Mouse (Mus musculus): ENCODE data around the gene Map1lc3b. TPM values are rescaled to one million over a fixed set of nuclear protein-coding genes. Genes with fewer than 3 reads are reported as not detected.

Gene Map1lc3b
- 262 and 274 TPM in 2 replicates for polyA plus RNA-seq (2015; fragmentation: Nextera tagmentation; extraction: Ambion mirVana)

- under 1% methylated on average over 90 of the region's 94 CpGs for WGBS
- peak; percentile 85 for ATAC-seq (ENCODE audit: low FRiP score, low TSS enrichment)
- peaks cover 6% of the 10 kb centered on the region for H3K4me1 ChIP-seq (replicated peaks; ENCODE audit: control insufficient read depth, insufficient read depth)
- peak within 1 kb of the TSS; percentile 95 for H3K4me3 ChIP-seq (ENCODE audit: low read depth, low read length)
- peak within 1 kb of the TSS; percentile 87 for H3K4me2 ChIP-seq (replicated peaks; ENCODE audit: low read depth)
- H3K36me3 ChIP-seq (ENCODE audit: control insufficient read depth, insufficient read depth, low read length), result no peaks in the 10 kb centered on the region; the same call in none of the 2 replicates
- H3K27me3 ChIP-seq (ENCODE audit: control insufficient read depth, insufficient read depth, low read length), result no peaks in the 10 kb centered on the region
- TF ChIP-seq EP300 (optimal IDR thresholded peaks at IDR 0.05) (no peak), CTCF (IDR thresholded peaks at IDR 0.05; ENCODE audit: low read depth) (no peak)
- H3K9ac ChIP-seq (ENCODE audit: low read length), result peak within 1 kb of the TSS; percentile 97
- no peaks in the 10 kb centered on the region for H3K9me3 ChIP-seq (ENCODE audit: control insufficient read depth, low read length)
- H3K27ac ChIP-seq (replicated peaks), result peak within 1 kb of the TSS; percentile 89
- peak; percentile 96 for DNase-seq (ENCODE audit: low spot score)
Observed at GRCm38 (mm10) chr8:121590203-121591177, at the start of gene Map1lc3b. Map1lc3b (plus strand) TSS chr8:121590361.

DNA sequence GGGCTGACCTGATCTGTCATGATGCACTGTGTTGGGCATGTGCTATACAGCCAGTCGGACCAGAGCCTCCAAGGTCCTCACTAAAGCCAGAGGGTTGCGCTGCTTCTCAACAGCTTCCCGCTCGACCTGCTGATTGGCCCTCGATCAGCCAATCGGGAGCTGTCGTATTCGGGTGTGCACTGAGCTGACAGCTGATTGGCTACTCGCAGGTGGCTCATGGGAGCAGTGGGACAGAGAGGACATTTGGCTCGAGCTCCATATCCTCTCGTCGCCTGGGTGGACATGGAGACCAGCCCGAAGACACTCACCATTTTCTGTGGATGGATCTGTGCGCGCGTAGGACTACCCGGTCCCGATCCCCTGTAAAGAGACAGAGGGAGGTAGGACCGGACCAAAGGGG is 48.3 kb upstream of the Map1lc3b start:
- no peak; the same call in 1 of the 2 replicates for ATAC-seq (ENCODE audit: low FRiP score, low TSS enrichment)
- Histone ChIP-seq H3K9me3 (ENCODE audit: control insufficient read depth, low read length) (no peaks in the 10 kb centered on the region), H3K9ac (ENCODE audit: low read length) (no peak overlapping the region), H3K4me1 (replicated peaks; ENCODE audit: control insufficient read depth, insufficient read depth) (no peaks in the 10 kb centered on the region), H3K27ac (replicated peaks) (no peak overlapping the region), H3K36me3 (ENCODE audit: control insufficient read depth, insufficient read depth, low read length) (no peaks in the 10 kb centered on the region), H3K4me3 (ENCODE audit: low read depth, low read length) (no peak overlapping the region), H3K4me2 (replicated peaks; ENCODE audit: low read depth) (no peak overlapping the region), H3K27me3 (ENCODE audit: control insufficient read depth, insufficient read depth, low read length) (no peaks in the 10 kb centered on the region)
- WGBS, result 70% methylated on average over 19 of the region's 19 CpGs
- DNase-seq (ENCODE audit: low spot score), result no peak
- no peak for TF ChIP-seq EP300 (optimal IDR thresholded peaks at IDR 0.05)
- TF ChIP-seq CTCF (IDR thresholded peaks at IDR 0.05; ENCODE audit: low read depth), result no peak

DNA sequence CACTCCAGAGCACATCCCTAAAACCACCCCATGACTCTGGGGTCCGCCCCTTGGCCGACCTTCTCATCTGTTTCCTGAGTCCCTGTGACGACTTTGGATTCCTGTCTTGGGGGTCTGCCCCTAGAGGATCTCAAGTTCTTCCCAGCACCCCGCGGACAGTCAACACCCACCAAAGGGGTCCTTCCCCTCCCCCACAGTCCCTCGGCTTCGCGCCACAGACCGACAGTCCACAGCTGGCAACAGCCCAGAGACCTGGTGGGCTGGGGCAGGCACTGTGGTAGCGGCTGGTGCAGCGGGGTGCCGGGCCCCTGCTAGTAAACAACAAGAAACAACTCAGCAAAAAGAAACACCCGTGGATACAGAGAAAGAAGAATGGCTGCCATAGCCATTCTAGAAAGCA is 47.3 kb upstream of the Map1lc3b start:
- Histone ChIP-seq H3K9me3 (ENCODE audit: control insufficient read depth, low read length) (no peaks in the 10 kb centered on the region), H3K36me3 (ENCODE audit: control insufficient read depth, insufficient read depth, low read length) (no peaks in the 10 kb centered on the region), H3K27ac (replicated peaks) (no peak overlapping the region), H3K4me3 (ENCODE audit: low read depth, low read length) (no peak overlapping the region), H3K9ac (ENCODE audit: low read length) (no peak overlapping the region), H3K4me2 (replicated peaks; ENCODE audit: low read depth) (no peak overlapping the region), H3K27me3 (ENCODE audit: control insufficient read depth, insufficient read depth, low read length) (no peaks in the 10 kb centered on the region), H3K4me1 (replicated peaks; ENCODE audit: control insufficient read depth, insufficient read depth) (no peaks in the 10 kb centered on the region)
- no peak for TF ChIP-seq CTCF (IDR thresholded peaks at IDR 0.05; ENCODE audit: low read depth)
- no peak for TF ChIP-seq EP300 (optimal IDR thresholded peaks at IDR 0.05)
- 49% methylated on average over 13 of the region's 13 CpGs for WGBS
- DNase-seq (ENCODE audit: low spot score) (no peak), ATAC-seq (ENCODE audit: low FRiP score, low TSS enrichment) (no peak)

- WGBS, result 79% methylated on average over 12 of the region's 12 CpGs
- ATAC-seq (ENCODE audit: low FRiP score, low TSS enrichment) (no peak), DNase-seq (ENCODE audit: low spot score) (no peak)
- TF ChIP-seq CTCF (IDR thresholded peaks at IDR 0.05; ENCODE audit: low read depth) (no peak), EP300 (optimal IDR thresholded peaks at IDR 0.05) (no peak)
- Histone ChIP-seq H3K36me3 (ENCODE audit: control insufficient read depth, insufficient read depth, low read length) (no peaks in the 10 kb centered on the region), H3K4me1 (replicated peaks; ENCODE audit: control insufficient read depth, insufficient read depth) (no peaks in the 10 kb centered on the region), H3K4me3 (ENCODE audit: low read depth, low read length) (no peak within 1 kb of the TSS), H3K9ac (ENCODE audit: low read length) (no peak within 1 kb of the TSS), H3K27ac (replicated peaks) (no peak within 1 kb of the TSS), H3K4me2 (replicated peaks; ENCODE audit: low read depth) (no peak within 1 kb of the TSS), H3K9me3 (ENCODE audit: control insufficient read depth, low read length) (no peaks in the 10 kb centered on the region), H3K27me3 (ENCODE audit: control insufficient read depth, insufficient read depth, low read length) (no peaks in the 10 kb centered on the region)
Observed at GRCm38 (mm10) chr8:121544276-121544785, 45.8 kb upstream of the Map1lc3b start, which contains the start of gene 1700018B08Rik. 1700018B08Rik (minus strand) TSS chr8:121544320.

DNA sequence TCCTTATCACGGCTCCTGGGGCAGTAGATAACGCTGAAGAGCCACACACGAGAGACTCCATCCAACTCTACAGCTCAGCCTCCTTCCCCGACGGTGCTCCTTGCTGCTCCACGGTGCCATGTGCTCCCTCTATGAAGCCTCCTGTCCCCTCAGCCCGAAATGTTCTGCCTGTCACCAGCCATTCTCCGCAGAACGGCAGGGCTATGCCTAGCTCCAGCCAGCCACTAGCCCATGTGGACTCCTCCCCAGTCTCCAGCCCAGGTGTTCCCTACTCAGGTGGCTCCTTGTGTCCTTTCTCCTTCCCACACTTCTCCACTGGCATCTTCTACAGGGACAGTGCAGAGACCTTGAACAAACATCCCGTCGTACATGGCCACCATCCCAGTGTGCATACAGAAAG is 45.2 kb upstream of the Map1lc3b start:
- H3K36me3 ChIP-seq (ENCODE audit: control insufficient read depth, insufficient read depth, low read length), result no peaks in the 10 kb centered on the region
- H3K9ac ChIP-seq (ENCODE audit: low read length), result no peak overlapping the region
- TF ChIP-seq CTCF (IDR thresholded peaks at IDR 0.05; ENCODE audit: low read depth) (no peak), EP300 (optimal IDR thresholded peaks at IDR 0.05) (no peak)
- DNase-seq (ENCODE audit: low spot score) (no peak), ATAC-seq (ENCODE audit: low FRiP score, low TSS enrichment) (no peak)
- no peaks in the 10 kb centered on the region for H3K27me3 ChIP-seq (ENCODE audit: control insufficient read depth, insufficient read depth, low read length)
- no peaks in the 10 kb centered on the region for H3K9me3 ChIP-seq (ENCODE audit: control insufficient read depth, low read length)
- H3K27ac ChIP-seq (replicated peaks), result no peak overlapping the region
- H3K4me2 ChIP-seq (replicated peaks; ENCODE audit: low read depth), result no peak overlapping the region
- no peak overlapping the region for H3K4me3 ChIP-seq (ENCODE audit: low read depth, low read length)
- H3K4me1 ChIP-seq (replicated peaks; ENCODE audit: control insufficient read depth, insufficient read depth), result no peaks in the 10 kb centered on the region
- 67% methylated on average over 11 of the region's 11 CpGs for WGBS
